Mouse (Mus musculus) embryonic fibroblast, embryonic 13.5 days (primary cell): ENCODE results near the gene Bves.
"Not testable (repeated sequence)": the region's sequence is repeated elsewhere in the genome, so short reads cannot be mapped to it uniquely, and the experiment has no call there.

Source experiments
- CTCF ChIP-seq: IDR thresholded peaks from 2 replicates; pipeline ENCODE4 v1.5.1; 2011; ENCODE audit warnings: mild to moderate bottlenecking, control low read depth, low read length, moderate library complexity, borderline replicate concordance; ENCODE audit not compliant: insufficient read depth
- POLR2A ChIP-seq: IDR thresholded peaks from 2 replicates; pipeline ENCODE4 v1.6.1; 2011; ENCODE audit warnings: low read depth, mild to moderate bottlenecking, control low read depth, low read length, moderate library complexity

- not testable (repeated sequence) for TF ChIP-seq POLR2A, CTCF
These were observed 12.6 kb downstream of the Bves start for GRCm38 (mm10) chr10:45348143-45348542.
